Mouse (Mus musculus) midbrain, embryonic 10.5 days (tissue): Measurements from ENCODE around the gene Taf1d. TPM values are rescaled to one million over a fixed set of nuclear protein-coding genes. Genes with fewer than 3 reads are reported as not detected.

Source experiments
- DNase-seq: peaks from one replicate; pipeline ENCODE4 v3.0.0-alpha.2; 2017; ENCODE audit warnings: low spot score
- H3K27ac ChIP-seq: fragments of 300-500 bp; sonication (generic); replicated peaks from 2 replicates; pipeline ENCODE4 v1.5.1; 2016; ENCODE audit warnings: mild to moderate bottlenecking
- H3K27me3 ChIP-seq: fragments of 300-500 bp; sonication (generic); 2 replicates; pipeline ENCODE4 v1.6.1; 2016; ENCODE audit warnings: low read depth, mild to moderate bottlenecking; ENCODE audit not compliant: poor library complexity, severe bottlenecking
- H3K36me3 ChIP-seq: fragments of 300-500 bp; sonication (generic); 2 replicates; pipeline ENCODE4 v1.6.1; 2016; ENCODE audit warnings: mild to moderate bottlenecking, moderate library complexity
- H3K4me1 ChIP-seq: fragments of 300-500 bp; sonication (generic); 2 replicates; pipeline ENCODE4 v1.6.1; 2016
- H3K4me3 ChIP-seq: fragments of 300-500 bp; sonication (generic); 2 replicates; pipeline ENCODE4 v1.5.1; 2016; ENCODE audit warnings: mild to moderate bottlenecking, moderate library complexity
- H3K9me3 ChIP-seq: fragments of 300-500 bp; sonication (generic); replicated peaks from 2 replicates; pipeline ENCODE4 v1.6.1; 2016; ENCODE audit warnings: mild to moderate bottlenecking
- WGBS: fragments of 180-500 bp; shearing (Covaris S2); methylation state at CpG from one replicate; pipeline ENCODE4 v1.1.7; 2016; 5-methylcytosine and 5-hydroxymethylcytosine counted together
- microRNA-seq: library from miRNA; unstranded; fragments of <30 nt; microRNA quantifications from one replicate; pipeline ENCODE4, GENCODE M21; 2017
- polyA plus RNA-seq: library from polyadenylated mRNA; unstranded; fragments of >200 nt; fragmentation: Nextera tagmentation; extraction: Ambion mirVana; gene quantifications from 2 replicates; pipeline ENCODE4 v1.2.1, GENCODE M21; 2016

The Taf1d gene
- polyA plus RNA-seq, 1 experiment from 2014 or later = 88.3 TPM

GRCm38 (mm10) chr9:15366260-15366659 lies 60.2 kb downstream of the Taf1d start:
- H3K4me3 ChIP-seq = no peak overlapping the region
- no peak overlapping the region for H3K27ac ChIP-seq
- DNase-seq = no peak
- WGBS = 79% methylated on average over 2 of the region's 2 CpGs
- H3K27me3 ChIP-seq = no peaks in the 10 kb centered on the region
- H3K36me3 ChIP-seq = no peaks in the 10 kb centered on the region
- no peaks in the 10 kb centered on the region for H3K4me1 ChIP-seq
- no peaks in the 10 kb centered on the region for H3K9me3 ChIP-seq

Small RNA genes within 50 kb of the gene (microRNA-seq; reads per million reads assigned to microRNA genes)
- gene Gm49349 (not detected), gene mmu-mir-7650 (1.2 reads per million)

Other genes starting within 250 kb of the Taf1d start
- not detected in 2 replicates for gene Hephl1, start 194.1 kb upstream of the Taf1d start, polyA plus RNA-seq
- 0.70 and 1.3 TPM in 2 replicates for gene Vstm5, start 67.2 kb upstream of the Taf1d start, polyA plus RNA-seq
- gene Med17, start 26.3 kb upstream of the Taf1d start, polyA plus RNA-seq = 38.4 and 42.4 TPM in 2 replicates
- gene 4931406C07Rik, start 234 bp downstream of the Taf1d start, polyA plus RNA-seq = 5.3 and 7.8 TPM in 2 replicates
- gene Cep295, start 51.6 kb downstream of the Taf1d start, polyA plus RNA-seq = 21.1 and 22.5 TPM in 2 replicates
- gene Smco4, start 187.2 kb downstream of the Taf1d start, polyA plus RNA-seq = 1.3 and 2.2 TPM in 2 replicates